Mouse (Mus musculus): ENCODE measurements at regions not wholly inside any gene's neighbourhood (a gene's known extent, or its start where the extent isn't known, plus 50 kb on each side); places are given as distances from the start of the nearest gene placed in this dataset.

GRCm38 (mm10) chr2:83507901-83508300, 136.3 kb upstream of the Zc3h15 start:
- DNase-seq (ENCODE audit: low spot score in 2 of 2), result no peak
- H3K4me3 ChIP-seq, result no peak overlapping the region
- no peak overlapping the region for H3K27ac ChIP-seq
- no peak for TF ChIP-seq CTCF (conservative IDR thresholded peaks at IDR 0.05)

- no peak for DNase-seq (ENCODE audit: low spot score in 2 of 2)
- no peak for TF ChIP-seq CTCF (conservative IDR thresholded peaks at IDR 0.05)
- H3K4me3 ChIP-seq, result no peak overlapping the region
- H3K27ac ChIP-seq, result no peak overlapping the region
Observed at GRCm38 (mm10) chr2:83549454-83549853, 94.8 kb upstream of the Zc3h15 start.

- no peak for DNase-seq (ENCODE audit: low spot score in 2 of 2)
- peak; percentile 61 for TF ChIP-seq CTCF (conservative IDR thresholded peaks at IDR 0.05)
- Histone ChIP-seq H3K4me3 (no peak overlapping the region), H3K27ac (no peak overlapping the region)
Observed at GRCm38 (mm10) chr2:83552329-83552728, 91.9 kb upstream of the Zc3h15 start.
